In the genomic region with DNA sequence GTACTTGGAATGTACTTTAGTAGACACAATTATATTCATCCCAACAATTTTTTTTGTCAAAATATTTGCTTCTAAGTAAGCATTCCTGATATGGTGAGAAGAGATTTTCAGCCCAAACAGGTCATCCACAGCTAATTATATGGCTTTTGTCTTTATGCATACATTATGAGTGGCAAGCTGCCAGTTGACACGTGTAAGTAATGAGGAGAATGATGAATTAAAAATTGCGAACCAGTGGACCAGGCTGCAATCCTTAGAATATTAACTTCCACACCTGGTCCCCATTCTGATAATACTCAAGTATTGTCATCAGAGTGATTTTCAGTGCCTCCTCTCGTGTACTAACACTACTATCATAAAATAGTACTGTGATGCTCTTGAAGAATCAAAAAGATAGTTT, we compare ENCODE assay signal across 25 mouse cellular contexts.
DNase-seq lines count a peak whose midpoint lies in the region; ATAC-seq and TF ChIP-seq lines count a peak whose summit lies in the region.
"Had no signal": no experiment of that assay in that cellular context is flagged by ENCODE, and none has a peak within 500 bp of the region (broad histone marks: within the 10 kb centered on the region; RNA-seq: fewer than 3 reads in every experiment).

No protein-coding gene starts in this region.

- H3K4me1 ChIP-seq in forebrain, embryonic 12.5 days = no peaks in the 10 kb centered on the region
- no peaks in the 10 kb centered on the region for H3K4me1 ChIP-seq in forebrain, postnatal 0 days (ENCODE audit: insufficient read depth)
- H3K4me1 ChIP-seq in hindbrain, embryonic 12.5 days = no peaks in the 10 kb centered on the region
- no peaks in the 10 kb centered on the region for H3K4me1 ChIP-seq in hindbrain, embryonic 16.5 days (ENCODE audit: control insufficient read depth, insufficient read depth, low read depth, low read length)
- no peaks in the 10 kb centered on the region for H3K4me1 ChIP-seq in midbrain, postnatal 0 days (ENCODE audit: insufficient read depth, low read length)
- no peaks in the 10 kb centered on the region for H3K4me1 ChIP-seq in midbrain, embryonic 16.5 days (ENCODE audit: control insufficient read depth, insufficient read depth, low read length)
- H3K4me1 ChIP-seq: forebrain, embryonic 10.5 days; heart, embryonic 12.5 days; heart, embryonic 15.5 days; hindbrain, embryonic 15.5 days had no signal

- no peak overlapping the region for H3K9ac ChIP-seq in forebrain, embryonic 12.5 days
- H3K9ac ChIP-seq in forebrain, postnatal 0 days = no peak overlapping the region
- no peak overlapping the region for H3K9ac ChIP-seq in hindbrain, embryonic 12.5 days
- H3K9ac ChIP-seq in hindbrain, embryonic 16.5 days (ENCODE audit: low read depth, low read length) = no peak overlapping the region
- no peak overlapping the region for H3K9ac ChIP-seq in midbrain, postnatal 0 days (replicated peaks; ENCODE audit: low read length, poor library complexity, severe bottlenecking)
- H3K9ac ChIP-seq in midbrain, embryonic 16.5 days (ENCODE audit: low read depth, low read length) = no peak overlapping the region
- H3K9ac ChIP-seq: heart, embryonic 12.5 days; heart, embryonic 15.5 days; hindbrain, embryonic 15.5 days had no signal

- H3K4me2 ChIP-seq in forebrain, embryonic 12.5 days = no peak overlapping the region
- no peak overlapping the region for H3K4me2 ChIP-seq in forebrain, postnatal 0 days (ENCODE audit: low read depth)
- no peak overlapping the region for H3K4me2 ChIP-seq in hindbrain, embryonic 12.5 days (replicated peaks)
- no peak overlapping the region for H3K4me2 ChIP-seq in hindbrain, embryonic 16.5 days (ENCODE audit: low read length)
- H3K4me2 ChIP-seq in midbrain, postnatal 0 days (ENCODE audit: low read depth, low read length, poor library complexity, severe bottlenecking) = no peak overlapping the region
- H3K4me2 ChIP-seq in midbrain, embryonic 16.5 days (ENCODE audit: low read length) = no peak overlapping the region
- H3K4me2 ChIP-seq: heart, embryonic 12.5 days; heart, embryonic 15.5 days; hindbrain, embryonic 15.5 days had no signal

- DNase-seq in forebrain, postnatal 0 days = no peak
- peak; percentile 14 for DNase-seq in midbrain, postnatal 0 days (ENCODE audit: low spot score)
- DNase-seq in ovary, adult 18-20 months (ENCODE audit: low spot score) = no peak
- DNase-seq: adrenal gland, adult 8-10 months; adrenal gland, postnatal 25 days; cerebellum, adult 18-20 months; cerebellum, adult 9-10 months; cerebellum, postnatal 14 days; gastrocnemius, adult 2 months; gastrocnemius, postnatal 14 days; heart, adult 18-20 months; heart, postnatal 10 days; heart, postnatal 36 days had no signal

- peak; percentile 33; the same call in 1 of the 2 replicates for ATAC-seq in forebrain, embryonic 12.5 days (ENCODE audit: low FRiP score)
- no peak for ATAC-seq in forebrain, postnatal 0 days
- peak; percentile 69 for ATAC-seq in hindbrain, embryonic 12.5 days (ENCODE audit: low FRiP score)
- no peak for ATAC-seq in hindbrain, embryonic 16.5 days
- no peak for ATAC-seq in midbrain, postnatal 0 days (ENCODE audit: low FRiP score)
- ATAC-seq in midbrain, embryonic 16.5 days = no peak
- ATAC-seq: activated CD4-positive, CD25-positive, alpha-beta regulatory T cell, adult 4 months; forebrain, embryonic 16.5 days; inflammation-experienced regulatory T-cells, adult 6 months; intestine, embryonic 16.5 days had no signal

- no peak overlapping the region for H3K27ac ChIP-seq in forebrain, embryonic 12.5 days
- H3K27ac ChIP-seq in forebrain, postnatal 0 days (ENCODE audit: low read depth, low read length) = no peak overlapping the region
- H3K27ac ChIP-seq in hindbrain, embryonic 12.5 days = no peak overlapping the region
- no peak overlapping the region for H3K27ac ChIP-seq in hindbrain, embryonic 16.5 days (ENCODE audit: low read depth, low read length)
- no peak overlapping the region for H3K27ac ChIP-seq in midbrain, postnatal 0 days (ENCODE audit: low read depth, low read length)
- no peak overlapping the region for H3K27ac ChIP-seq in midbrain, embryonic 16.5 days (ENCODE audit: low read length)
- H3K27ac ChIP-seq: forebrain, embryonic 10.5 days; gastrocnemius, adult 2 months; heart, embryonic 15.5 days; hindbrain, embryonic 15.5 days had no signal

- no peaks in the 10 kb centered on the region for H3K9me3 ChIP-seq in forebrain, embryonic 12.5 days
- no peaks in the 10 kb centered on the region for H3K9me3 ChIP-seq in forebrain, postnatal 0 days (ENCODE audit: low read length)
- no peaks in the 10 kb centered on the region for H3K9me3 ChIP-seq in hindbrain, embryonic 12.5 days (replicated peaks)
- H3K9me3 ChIP-seq in hindbrain, embryonic 16.5 days (ENCODE audit: control insufficient read depth, low read length) = no peaks in the 10 kb centered on the region
- H3K9me3 ChIP-seq in midbrain, postnatal 0 days (ENCODE audit: low read length) = no peaks in the 10 kb centered on the region
- H3K9me3 ChIP-seq in midbrain, embryonic 16.5 days (replicated peaks; ENCODE audit: control insufficient read depth, low read length, poor library complexity, severe bottlenecking) = no peaks in the 10 kb centered on the region
- H3K9me3 ChIP-seq: forebrain, embryonic 10.5 days; heart, embryonic 12.5 days; heart, embryonic 15.5 days; hindbrain, embryonic 15.5 days had no signal

- TF ChIP-seq CTCF in forebrain, postnatal 0 days (IDR thresholded peaks at IDR 0.05; ENCODE audit: low read depth) = no peak
- TF ChIP-seq CTCF in midbrain, postnatal 0 days (IDR thresholded peaks at IDR 0.05) = no peak

- H3K4me3 ChIP-seq in forebrain, embryonic 12.5 days (replicated peaks) = no peak overlapping the region
- H3K4me3 ChIP-seq in forebrain, postnatal 0 days (ENCODE audit: low read depth, low read length) = no peak overlapping the region
- H3K4me3 ChIP-seq in hindbrain, embryonic 12.5 days = no peak overlapping the region
- no peak overlapping the region for H3K4me3 ChIP-seq in hindbrain, embryonic 16.5 days (ENCODE audit: low read length)
- no peak overlapping the region for H3K4me3 ChIP-seq in midbrain, postnatal 0 days (ENCODE audit: low read depth, low read length)
- H3K4me3 ChIP-seq in midbrain, embryonic 16.5 days (ENCODE audit: low read depth, low read length) = no peak overlapping the region
- H3K4me3 ChIP-seq: forebrain, embryonic 10.5 days; gastrocnemius, adult 2 months; heart, embryonic 12.5 days; heart, embryonic 15.5 days; hindbrain, embryonic 15.5 days had no signal

- H3K36me3 ChIP-seq in forebrain, embryonic 12.5 days (replicated peaks) = no peaks in the 10 kb centered on the region
- no peaks in the 10 kb centered on the region for H3K36me3 ChIP-seq in forebrain, postnatal 0 days (ENCODE audit: insufficient read depth)
- H3K36me3 ChIP-seq in hindbrain, embryonic 12.5 days = no peaks in the 10 kb centered on the region
- no peaks in the 10 kb centered on the region for H3K36me3 ChIP-seq in hindbrain, embryonic 16.5 days (ENCODE audit: control insufficient read depth, insufficient read depth, low read length)
- no peaks in the 10 kb centered on the region for H3K36me3 ChIP-seq in midbrain, postnatal 0 days (ENCODE audit: insufficient read depth, low read length)
- no peaks in the 10 kb centered on the region for H3K36me3 ChIP-seq in midbrain, embryonic 16.5 days (ENCODE audit: control insufficient read depth, insufficient read depth, low read length)
- H3K36me3 ChIP-seq: forebrain, embryonic 10.5 days; heart, embryonic 12.5 days; heart, embryonic 15.5 days; hindbrain, embryonic 15.5 days had no signal

- WGBS in forebrain, embryonic 12.5 days = 41% methylated on average over 3 of the region's 3 CpGs
- 26% methylated on average over 3 of the region's 3 CpGs for WGBS in forebrain, postnatal 0 days
- 46% methylated on average over 3 of the region's 3 CpGs for WGBS in hindbrain, embryonic 12.5 days
- WGBS in hindbrain, embryonic 16.5 days = 26% methylated on average over 3 of the region's 3 CpGs
- WGBS in midbrain, postnatal 0 days = 47% methylated on average over 3 of the region's 3 CpGs
- 40% methylated on average over 3 of the region's 3 CpGs for WGBS in midbrain, embryonic 16.5 days

- H3K27me3 ChIP-seq in forebrain, embryonic 12.5 days = no peaks in the 10 kb centered on the region
- H3K27me3 ChIP-seq in forebrain, postnatal 0 days (ENCODE audit: insufficient read depth, low read length) = no peaks in the 10 kb centered on the region
- H3K27me3 ChIP-seq in hindbrain, embryonic 12.5 days = no peaks in the 10 kb centered on the region
- H3K27me3 ChIP-seq in hindbrain, embryonic 16.5 days (replicated peaks; ENCODE audit: control insufficient read depth, insufficient read depth, low read length) = no peaks in the 10 kb centered on the region
- H3K27me3 ChIP-seq in midbrain, postnatal 0 days (ENCODE audit: insufficient read depth, low read length) = no peaks in the 10 kb centered on the region
- H3K27me3 ChIP-seq in midbrain, embryonic 16.5 days (ENCODE audit: control insufficient read depth, insufficient read depth, low read depth, low read length) = no peaks in the 10 kb centered on the region
- H3K27me3 ChIP-seq: heart, embryonic 12.5 days; heart, embryonic 15.5 days; hindbrain, embryonic 15.5 days had no signal

Comparison
In these comparisons a context has a peak if more than half of its experiments do, and no peak if none do; other contexts are left out.
1. ATAC-seq: peak in forebrain, embryonic 12.5 days (single experiment) and hindbrain, embryonic 12.5 days (single experiment); none in forebrain, postnatal 0 days (single experiment), hindbrain, embryonic 16.5 days (single experiment), midbrain, postnatal 0 days (single experiment) and midbrain, embryonic 16.5 days (single experiment).